Mouse (Mus musculus) brain, embryonic 18.5 days (tissue): ENCODE results near the gene Abtb2.

Experiments
- DNase-seq: peaks from one replicate; pipeline ENCODE4 v3.0.0-alpha.2; 2012; ENCODE audit warnings: low read depth, low spot score

Gene Abtb2

GRCm38 (mm10) chr2:103615028-103615427, 48.9 kb downstream of the Abtb2 start:
- no peak for DNase-seq

- DNase-seq: no peak
Measured at GRCm38 (mm10) chr2:103618407-103618806, 52.3 kb downstream of the Abtb2 start.

- DNase-seq: no peak
Measured at GRCm38 (mm10) chr2:103622950-103623349, 56.8 kb downstream of the Abtb2 start.

- no peak for DNase-seq
Measured at GRCm38 (mm10) chr2:103625349-103625932, 59.3 kb downstream of the Abtb2 start.

GRCm38 (mm10) chr2:103627101-103627500, 61.0 kb downstream of the Abtb2 start:
- no peak for DNase-seq

GRCm38 (mm10) chr2:103629956-103630355, 63.8 kb downstream of the Abtb2 start:
- DNase-seq: no peak

- no peak for DNase-seq
Measured at GRCm38 (mm10) chr2:103631293-103631717, 65.2 kb downstream of the Abtb2 start.

- DNase-seq: no peak
Measured at GRCm38 (mm10) chr2:103632136-103632925, 66.2 kb downstream of the Abtb2 start.

GRCm38 (mm10) chr2:103632926-103633250, 66.8 kb downstream of the Abtb2 start:
- no peak for DNase-seq

GRCm38 (mm10) chr2:103635731-103636487, 69.8 kb downstream of the Abtb2 start:
- no peak for DNase-seq

GRCm38 (mm10) chr2:103637385-103637784, 71.3 kb downstream of the Abtb2 start:
- no peak for DNase-seq

GRCm38 (mm10) chr2:103637943-103638342, 71.8 kb downstream of the Abtb2 start:
- no peak for DNase-seq

GRCm38 (mm10) chr2:103639701-103640100, 73.6 kb downstream of the Abtb2 start:
- DNase-seq: no peak

GRCm38 (mm10) chr2:103640861-103641260, 74.8 kb downstream of the Abtb2 start:
- DNase-seq: no peak

GRCm38 (mm10) chr2:103643584-103644211, 77.6 kb downstream of the Abtb2 start:
- DNase-seq: no peak

- no peak for DNase-seq
Measured at GRCm38 (mm10) chr2:103644418-103644817, 78.3 kb downstream of the Abtb2 start.

GRCm38 (mm10) chr2:103650314-103650879, 84.3 kb downstream of the Abtb2 start:
- DNase-seq: no peak

- no peak for DNase-seq
Measured at GRCm38 (mm10) chr2:103652121-103652520, 86.0 kb downstream of the Abtb2 start.

- DNase-seq: no peak
Measured at GRCm38 (mm10) chr2:103655037-103655436, 88.9 kb downstream of the Abtb2 start.

GRCm38 (mm10) chr2:103656028-103656427, 89.9 kb downstream of the Abtb2 start:
- DNase-seq: no peak

GRCm38 (mm10) chr2:103659167-103659566, 93.1 kb downstream of the Abtb2 start:
- DNase-seq: no peak
